Mouse (Mus musculus): ENCODE results near the gene Yap1.

GRCm38 (mm10) chr9:7903262-7903661, 101.1 kb downstream of the Yap1 start:
- TF ChIP-seq CTCF (IDR thresholded peaks at IDR 0.05; ENCODE audit: control insufficient read depth, insufficient read depth, low read length) (no peak), POLR2A (IDR thresholded peaks at IDR 0.05; ENCODE audit: borderline replicate concordance, control insufficient read depth, low read depth, low read length) (no peak)
